Mouse (Mus musculus) heart, adult 8-10 months (tissue): ENCODE data around the gene Prima1. TPM values are rescaled to one million over a fixed set of nuclear protein-coding genes. Genes with fewer than 3 reads are reported as not detected.

Source experiments
- DNase-seq: peaks from one replicate; pipeline ENCODE4 v3.0.0; 2022; ENCODE audit warnings: low spot score
- total RNA-seq, 4 experiments: library from RNA; stranded (reverse); gene quantifications; 2 replicates each; pipeline ENCODE4 v1.2.4; 2022

Prima1 gene
- total RNA-seq, 4 experiments from 2014 or later, result 0.41 to 0.84 TPM; not detected in 2

DNA sequence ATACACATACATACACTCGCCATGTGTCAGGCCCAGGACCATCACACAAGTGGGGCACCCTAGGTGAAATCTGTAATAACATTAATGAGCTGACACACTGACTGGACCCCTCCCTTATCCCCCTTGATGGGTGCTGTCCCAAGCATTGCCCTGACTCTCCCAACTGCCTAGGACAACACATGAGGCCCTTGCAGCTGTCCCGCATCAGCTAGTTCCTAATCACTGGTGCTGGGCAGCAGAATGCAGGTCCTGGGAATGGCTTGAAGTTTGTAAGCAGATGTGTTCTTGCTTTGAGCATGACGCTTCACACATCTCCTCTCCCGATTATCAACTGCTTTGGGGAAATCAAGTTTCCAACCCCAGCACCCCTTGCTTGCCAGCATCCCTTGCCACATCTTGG is 15.8 kb downstream of the Prima1 start:
- DNase-seq, result no peak

DNA sequence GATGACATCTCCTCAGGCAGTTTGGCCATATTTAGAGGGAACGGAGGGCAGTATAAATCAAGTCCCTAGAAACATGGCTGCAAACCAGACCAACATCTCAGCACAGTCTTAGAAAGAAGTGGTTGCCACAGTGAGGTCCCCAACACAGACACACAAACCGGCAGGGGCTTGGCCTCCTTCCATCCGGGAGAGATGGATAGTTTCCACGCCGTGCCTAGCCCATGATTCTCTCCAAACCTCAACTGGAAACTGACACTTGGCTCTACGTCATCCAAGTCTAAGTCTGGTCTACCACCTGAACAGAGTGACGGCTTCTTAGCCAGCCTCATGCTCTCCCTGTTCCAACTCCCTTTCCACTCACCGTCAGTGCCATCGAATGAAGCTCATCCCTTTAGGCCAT is 18.3 kb downstream of the Prima1 start:
- DNase-seq, result no peak

DNA sequence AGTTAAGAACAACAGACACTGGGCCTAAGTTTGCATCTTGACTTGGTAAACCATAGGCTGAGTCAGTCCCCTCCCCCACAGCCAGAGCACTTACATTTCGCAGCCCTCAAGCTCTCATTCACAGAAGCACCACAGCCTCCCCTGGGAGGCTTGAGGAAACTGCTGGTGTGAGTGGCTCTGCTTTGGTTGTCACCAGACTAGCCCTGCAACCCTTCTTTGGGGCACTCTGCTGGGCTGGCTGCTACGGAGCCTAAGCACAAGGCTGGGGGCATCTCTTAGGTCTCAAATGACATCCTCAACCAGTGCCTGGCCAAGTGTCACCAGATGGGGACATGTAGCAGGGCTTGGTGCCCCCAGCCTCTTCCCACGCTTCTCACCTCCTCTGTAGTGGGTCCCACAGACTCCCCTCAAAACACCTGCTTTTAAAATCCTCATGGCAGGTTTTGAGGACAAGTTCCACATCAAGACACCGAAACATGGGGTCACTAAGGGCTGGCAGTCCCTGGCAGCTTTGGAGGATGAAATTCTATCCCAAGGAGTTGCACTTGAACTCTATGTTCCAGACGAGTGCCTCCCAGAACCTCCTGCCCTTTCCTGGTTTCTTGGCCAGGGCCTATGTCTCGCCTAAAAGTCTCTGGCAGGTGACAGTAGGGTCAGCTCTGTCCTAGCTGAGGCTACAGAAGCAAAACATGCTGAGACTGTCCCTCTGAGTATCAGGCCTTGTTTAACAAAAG is 25.9 kb downstream of the Prima1 start:
- DNase-seq, result no peak

DNA sequence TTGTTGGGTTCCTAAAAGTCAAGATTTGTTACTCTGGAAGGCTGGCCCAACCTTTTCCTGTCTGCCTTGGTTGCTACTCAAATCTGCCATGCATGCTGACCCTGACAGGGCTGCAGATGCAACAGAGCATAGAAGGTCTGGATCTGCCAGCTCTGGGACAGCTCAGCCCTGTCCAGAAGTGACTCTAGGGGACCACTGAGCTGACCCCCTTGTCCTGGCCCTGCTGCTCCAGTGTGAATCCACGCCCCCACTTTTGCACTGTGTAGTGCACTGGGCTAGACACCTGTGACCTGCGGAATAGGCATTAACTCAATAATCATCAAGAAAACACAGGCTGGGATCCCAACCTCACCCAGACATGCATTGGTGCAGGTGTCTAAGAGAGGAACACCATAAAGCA is 27.2 kb downstream of the Prima1 start:
- no peak for DNase-seq

DNA sequence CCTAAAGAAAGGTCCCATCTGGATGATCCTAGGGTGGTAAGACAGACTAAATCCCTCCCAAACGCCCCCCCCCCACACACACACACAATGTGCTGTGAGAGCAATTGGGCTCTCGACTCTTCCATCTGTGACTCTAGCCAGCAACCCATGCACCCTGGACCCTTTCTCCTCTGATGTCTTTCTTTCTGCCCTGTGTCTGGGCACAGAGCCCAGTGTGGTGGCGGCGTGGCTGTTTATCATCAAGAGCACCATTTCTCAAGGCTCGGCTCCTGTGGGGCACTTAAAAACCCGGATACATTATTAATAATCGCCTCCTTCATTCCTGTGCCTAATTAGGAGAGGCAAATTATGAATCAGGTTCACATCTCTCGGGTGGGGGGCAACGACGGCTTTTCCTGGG is 27.7 kb downstream of the Prima1 start:
- peak; percentile 4 for DNase-seq

DNA sequence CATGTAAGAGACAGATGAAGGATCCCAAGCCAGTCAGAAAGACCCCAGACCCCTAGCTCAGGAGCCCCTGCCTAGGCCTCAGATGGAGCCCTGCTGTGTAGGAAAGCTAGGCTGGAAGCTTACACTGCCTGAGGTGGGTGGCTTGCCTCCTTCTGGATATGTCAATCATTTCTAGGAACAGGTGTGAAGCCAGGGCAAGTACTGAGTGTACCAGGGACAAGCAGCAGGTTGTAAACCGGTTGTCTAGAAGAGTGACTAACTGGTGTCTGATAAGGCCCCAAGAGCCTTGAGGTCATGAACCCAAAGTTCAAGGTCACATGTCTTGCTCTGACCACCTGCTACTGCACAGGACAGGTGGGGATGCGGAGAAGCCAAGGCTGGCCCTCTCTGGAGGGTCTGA is 28.4 kb downstream of the Prima1 start:
- DNase-seq, result no peak

DNA sequence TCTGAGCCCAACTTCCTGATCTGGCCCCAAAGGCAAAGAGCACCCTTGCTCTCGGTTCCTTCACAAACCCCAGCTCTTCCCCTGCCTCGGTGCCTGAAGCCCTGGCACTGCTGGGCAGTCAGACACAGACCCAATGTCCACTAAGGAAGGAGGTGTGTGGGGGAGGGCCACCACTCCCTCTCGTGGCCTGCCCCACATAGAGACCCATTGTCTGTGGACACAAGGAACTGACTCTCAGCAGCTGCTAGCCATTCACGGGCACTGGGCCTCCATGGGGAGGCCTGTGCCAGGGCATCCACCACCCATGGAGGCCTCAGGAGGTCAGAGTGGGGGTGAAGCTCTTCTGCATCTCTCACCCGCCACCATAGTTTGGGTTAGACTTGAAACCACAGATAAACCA is 30.9 kb downstream of the Prima1 start:
- DNase-seq, result no peak

DNA sequence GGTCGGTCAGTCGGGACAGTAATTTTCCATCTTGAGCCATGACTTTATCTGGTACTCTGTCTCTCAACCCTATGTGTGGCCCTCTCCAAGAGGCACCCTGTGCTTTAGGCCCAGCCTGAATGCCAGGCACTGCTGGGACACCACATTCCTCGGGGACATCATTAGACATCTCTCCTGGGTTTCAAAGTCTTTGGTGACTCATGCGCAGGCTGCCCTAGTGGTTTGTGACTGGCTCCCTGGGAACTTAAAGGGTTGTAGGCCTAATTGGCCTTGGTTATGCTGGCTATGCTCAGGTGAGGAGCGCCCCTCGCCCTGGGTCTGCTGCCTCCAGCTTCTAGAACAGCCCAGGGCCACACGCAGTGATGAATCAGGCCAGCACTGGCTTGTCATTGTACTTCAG is 32.4 kb downstream of the Prima1 start:
- no peak for DNase-seq

DNA sequence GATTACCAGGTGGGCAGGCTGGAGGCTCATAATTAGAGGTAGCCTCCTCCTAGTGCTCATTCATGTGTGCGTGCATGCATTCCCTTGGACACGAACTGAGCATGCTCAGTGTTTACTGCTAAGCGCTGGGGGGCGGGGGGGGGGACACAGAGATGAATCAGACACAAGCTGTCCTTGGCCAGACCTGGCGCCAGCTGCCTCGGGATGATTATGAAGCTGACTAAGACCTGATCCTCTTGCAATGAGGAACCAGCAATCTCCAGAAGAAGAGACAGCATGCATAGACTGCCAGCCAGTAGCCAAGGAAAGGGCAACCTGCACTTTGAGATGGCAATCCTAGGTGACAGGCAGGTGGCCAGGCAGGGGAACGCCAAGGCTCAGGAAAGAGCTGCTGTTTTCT is 36.4 kb downstream of the Prima1 start:
- no peak for DNase-seq

DNA sequence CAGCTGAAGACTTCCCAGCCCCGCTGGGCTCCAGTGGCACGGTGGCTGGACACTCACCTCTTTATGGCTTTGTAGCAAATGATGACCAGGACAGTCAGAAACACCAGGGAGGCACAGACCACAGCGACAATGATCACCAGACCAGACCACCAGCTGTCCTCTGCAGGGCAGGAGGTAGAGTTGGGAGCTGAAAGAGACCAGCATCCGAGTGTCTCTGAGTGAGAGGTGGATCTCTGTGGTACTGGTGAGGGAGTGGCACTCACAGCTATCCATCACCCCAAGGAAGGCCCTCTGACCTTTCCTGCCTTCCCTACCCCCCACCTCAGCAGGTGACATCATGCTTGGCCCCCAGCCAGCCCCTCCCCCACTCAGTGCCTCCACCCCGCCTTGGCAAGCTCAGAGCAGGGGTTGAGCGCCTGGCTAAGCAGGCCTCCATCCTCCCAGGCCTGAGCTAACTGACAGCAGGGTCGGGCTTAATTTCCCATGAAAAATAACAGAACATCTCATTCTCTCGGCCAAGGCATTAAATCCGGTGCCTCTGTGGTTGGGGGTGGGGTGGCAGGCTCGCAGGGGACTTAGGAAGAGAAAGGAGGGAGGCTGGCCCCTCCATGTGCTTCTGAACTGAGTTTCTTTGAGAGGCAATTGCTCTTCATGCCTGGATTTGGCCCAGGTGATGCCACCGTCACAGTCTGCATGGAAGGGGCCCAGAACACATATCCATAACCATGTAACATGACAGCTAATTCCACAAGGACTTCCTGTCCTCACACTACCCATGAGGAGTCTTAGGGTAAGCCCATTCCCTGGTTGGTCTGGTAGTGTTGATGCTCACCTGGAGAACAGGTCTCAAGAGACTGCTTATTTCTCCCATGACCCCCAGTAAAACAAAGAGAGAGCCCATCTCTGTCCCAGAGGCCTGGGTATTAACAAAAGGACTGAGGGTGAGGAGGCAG is 39.1 kb downstream of the Prima1 start:
- no peak for DNase-seq

DNA sequence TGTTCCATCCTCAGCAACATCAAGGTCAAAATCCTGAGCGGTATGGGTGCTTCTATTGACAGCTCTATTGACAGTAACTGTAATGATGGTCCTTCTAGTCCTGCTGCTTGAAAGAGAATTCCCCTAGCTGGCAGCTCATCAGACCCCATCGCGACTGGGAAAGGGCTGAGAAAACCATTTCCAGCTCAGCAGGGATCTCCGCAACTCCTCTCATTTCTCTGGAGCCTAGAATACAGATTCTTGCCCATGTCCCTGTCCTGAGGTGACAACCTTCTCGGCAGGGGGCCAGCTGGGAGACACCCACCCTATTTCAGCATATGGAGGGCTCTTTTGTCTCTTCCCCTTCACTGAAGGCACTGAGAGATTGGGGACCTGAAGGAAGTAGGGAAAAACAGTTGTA is 49.0 kb downstream of the Prima1 start:
- DNase-seq, result no peak

DNA sequence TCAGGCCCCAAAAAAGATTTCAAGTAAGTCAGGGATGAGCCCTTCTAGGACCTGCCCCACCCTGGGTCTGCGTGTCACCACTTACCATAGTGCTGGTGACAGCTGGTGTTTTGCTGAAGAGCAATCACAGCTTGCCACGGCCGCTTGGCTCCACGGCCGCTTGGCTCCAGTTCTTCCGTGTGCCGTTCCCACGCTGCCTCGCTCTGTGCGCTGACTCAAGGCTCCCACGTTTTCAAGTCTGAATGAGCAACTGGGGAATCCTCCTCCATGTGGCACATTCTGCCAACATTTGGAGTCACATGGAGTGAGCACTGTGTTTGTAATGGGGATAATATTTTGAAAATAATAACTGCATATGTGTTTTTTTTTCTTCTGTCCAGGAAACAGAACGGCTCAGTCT is 52.2 kb downstream of the Prima1 start:
- DNase-seq, result peak; percentile 0

DNA sequence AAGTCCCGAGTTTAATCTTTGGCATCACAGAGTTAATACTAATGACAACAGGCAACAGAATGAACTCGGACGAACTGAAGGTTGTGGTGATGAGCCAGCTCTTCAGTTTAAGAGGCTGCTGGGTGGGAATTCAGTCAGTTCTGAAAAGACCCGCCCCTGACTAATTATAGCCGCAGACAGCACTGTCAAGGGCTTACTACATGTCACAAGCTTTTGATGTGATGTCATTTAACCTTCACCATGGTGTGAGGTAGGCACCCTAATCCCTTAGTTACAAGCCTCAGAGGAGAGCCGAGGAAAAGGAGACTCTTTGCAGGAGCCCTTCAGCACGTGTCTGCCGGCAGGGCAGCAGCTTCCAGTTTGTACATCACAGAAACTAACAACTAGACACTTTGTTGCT is 53.7 kb downstream of the Prima1 start:
- DNase-seq, result peak; percentile 13

DNA sequence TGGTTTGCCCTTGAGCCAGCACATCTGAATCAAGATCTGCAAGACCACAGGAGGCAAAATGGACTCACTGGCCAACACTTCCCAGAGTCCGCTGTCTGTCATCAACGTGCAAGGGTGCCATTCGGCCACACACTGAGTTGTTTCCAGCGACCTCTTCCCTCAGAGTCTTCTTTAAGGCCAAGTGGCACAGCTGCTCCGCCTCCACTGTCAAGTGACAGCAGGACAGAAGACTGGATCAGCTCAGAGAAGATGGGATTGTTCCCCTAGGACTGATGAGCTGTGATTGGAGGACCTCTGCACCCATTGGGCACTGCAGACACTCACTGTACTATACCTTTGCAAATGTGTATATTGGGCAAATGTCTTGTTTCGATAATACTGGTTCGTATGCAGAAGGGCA is 54.9 kb downstream of the Prima1 start:
- no peak for DNase-seq

DNA sequence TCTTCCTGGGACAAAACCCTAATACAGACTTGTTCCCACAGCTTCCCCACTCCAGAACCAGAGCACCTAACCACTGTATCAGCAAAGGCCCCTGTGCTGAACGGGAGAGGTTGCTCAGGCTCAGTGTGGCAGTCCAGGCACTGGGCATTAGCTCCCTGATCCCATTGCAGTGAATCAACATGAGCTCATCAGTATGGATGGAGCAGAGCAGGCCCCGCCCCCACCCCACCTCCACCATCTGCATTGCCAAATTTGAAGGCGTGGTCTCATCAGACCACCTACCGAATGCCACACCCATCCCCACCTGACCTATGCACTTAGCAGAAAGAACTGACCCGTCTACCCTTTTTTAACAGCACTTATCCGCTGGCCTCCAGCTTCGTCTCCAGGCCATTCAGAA is 58.9 kb downstream of the Prima1 start:
- no peak for DNase-seq

DNA sequence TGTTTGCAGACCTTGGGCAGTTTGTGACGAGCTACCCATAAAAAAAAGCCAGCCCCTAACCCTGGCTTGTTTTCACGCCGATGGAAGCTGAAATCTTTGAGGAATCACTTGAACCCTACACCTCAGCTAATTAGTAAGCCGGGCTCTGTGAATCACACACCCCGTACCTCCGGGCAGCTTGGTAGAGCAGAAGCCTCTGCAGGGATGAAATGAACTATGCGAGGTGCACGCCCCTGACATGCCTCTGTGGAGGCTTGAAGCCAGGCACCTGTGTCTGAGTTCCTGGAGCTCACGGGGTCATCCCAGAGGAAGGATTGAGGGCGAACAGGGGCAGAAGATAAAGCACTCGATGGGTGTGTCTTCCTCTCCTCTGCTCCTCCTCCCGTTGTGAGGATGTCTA is 73.1 kb downstream of the Prima1 start:
- no peak for DNase-seq

DNA sequence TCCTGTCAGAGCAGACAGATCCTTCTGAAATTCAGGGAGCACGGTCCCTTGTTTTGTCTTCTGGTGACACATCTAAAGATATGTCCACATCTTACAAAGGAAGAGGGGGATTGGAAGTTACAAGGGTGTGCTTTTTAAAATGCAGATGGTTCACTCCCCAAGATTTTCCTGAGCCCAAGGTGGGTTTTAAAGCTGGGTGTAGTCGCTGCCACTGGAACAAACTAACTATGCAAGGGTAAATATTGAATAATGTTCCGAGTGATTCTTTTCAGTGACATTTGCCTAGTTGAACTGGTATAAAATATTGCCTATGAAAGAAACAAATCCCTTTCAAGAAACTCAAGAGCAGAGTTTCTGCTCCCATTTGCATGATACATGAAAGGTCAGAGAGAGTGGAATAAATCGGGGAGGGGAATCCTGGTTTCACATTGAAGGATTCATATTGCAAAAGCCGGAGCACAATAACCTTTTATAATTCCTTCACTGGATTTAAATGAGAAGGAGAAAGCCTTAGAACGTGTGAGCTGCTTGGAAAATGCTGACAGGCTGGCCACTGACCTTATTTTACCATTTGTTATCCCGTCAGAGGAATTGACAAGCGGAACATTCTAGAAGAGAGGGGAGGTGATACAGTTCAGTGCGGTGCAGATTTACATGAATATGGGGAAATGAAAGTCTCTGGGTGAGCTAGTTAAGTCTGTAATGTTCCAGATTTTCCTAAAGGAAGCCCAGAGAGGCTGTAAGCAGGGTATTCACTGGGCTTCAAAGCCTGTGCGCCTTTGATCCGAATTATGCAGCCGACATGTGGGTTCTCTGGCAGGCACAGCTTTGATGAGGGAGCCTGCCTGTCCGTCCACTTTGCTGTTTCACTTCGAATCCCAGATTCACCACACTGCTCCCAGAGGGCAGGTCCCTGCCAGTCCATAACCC is 77.6 kb downstream of the Prima1 start:
- no peak for DNase-seq

DNA sequence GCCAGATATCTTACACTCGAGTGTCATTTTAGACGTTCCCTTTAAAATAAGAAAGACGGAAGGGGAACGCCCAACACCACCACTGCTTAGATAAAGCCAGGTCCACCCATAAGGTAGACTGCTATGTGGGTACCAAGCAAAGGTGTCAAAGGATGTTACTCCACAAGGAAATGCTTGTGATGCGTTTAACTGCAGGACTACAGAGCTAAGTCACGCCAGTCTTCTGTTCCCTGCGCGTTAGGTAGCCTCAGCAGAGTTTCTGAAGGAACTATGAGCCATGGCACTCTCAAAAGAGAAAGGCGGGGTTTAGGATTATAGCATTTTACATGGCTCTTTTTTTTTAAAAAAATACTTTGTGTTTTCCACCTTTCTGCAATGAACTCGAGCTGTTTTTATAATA is 78.4 kb downstream of the Prima1 start:
- DNase-seq, result no peak

DNA sequence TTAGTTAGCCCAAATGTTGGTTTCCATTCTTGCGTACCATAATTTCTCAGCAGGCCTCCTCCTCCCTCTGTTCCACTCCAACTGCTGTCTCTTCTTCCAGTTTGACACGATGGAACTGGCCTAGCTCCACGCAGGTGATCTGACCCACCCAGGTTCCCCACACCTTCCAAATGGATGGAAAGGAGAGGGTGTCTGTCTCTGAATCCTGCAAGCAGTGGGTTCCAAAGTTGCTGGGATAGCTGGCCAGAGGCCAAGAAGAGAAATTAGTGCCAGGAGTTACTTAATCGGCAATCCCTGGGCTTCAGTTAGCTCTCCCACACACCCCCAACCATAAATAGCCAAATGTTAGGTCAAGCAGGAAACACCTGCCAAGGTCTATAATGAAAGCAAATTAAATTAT is 81.2 kb downstream of the Prima1 start:
- DNase-seq, result no peak

DNA sequence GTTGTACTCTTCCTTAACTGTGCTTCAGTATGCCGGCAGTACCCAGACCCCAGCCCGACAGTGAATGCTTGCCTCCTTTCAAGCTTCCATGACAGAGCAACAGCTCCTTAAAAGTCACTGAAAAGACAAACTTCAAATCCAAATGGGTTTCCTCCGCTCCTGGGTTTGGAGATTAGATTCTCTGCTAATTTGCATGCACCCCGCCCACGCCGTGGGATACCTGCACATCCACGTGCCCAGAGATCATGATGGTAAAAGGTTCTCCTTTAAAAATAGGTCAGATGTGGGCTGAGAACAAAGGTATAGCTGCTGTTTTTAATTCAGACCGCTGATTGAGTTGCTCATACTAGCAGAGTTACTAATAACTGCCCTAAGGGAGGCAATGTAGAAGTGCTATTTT is 82.9 kb downstream of the Prima1 start:
- DNase-seq, result no peak

DNA sequence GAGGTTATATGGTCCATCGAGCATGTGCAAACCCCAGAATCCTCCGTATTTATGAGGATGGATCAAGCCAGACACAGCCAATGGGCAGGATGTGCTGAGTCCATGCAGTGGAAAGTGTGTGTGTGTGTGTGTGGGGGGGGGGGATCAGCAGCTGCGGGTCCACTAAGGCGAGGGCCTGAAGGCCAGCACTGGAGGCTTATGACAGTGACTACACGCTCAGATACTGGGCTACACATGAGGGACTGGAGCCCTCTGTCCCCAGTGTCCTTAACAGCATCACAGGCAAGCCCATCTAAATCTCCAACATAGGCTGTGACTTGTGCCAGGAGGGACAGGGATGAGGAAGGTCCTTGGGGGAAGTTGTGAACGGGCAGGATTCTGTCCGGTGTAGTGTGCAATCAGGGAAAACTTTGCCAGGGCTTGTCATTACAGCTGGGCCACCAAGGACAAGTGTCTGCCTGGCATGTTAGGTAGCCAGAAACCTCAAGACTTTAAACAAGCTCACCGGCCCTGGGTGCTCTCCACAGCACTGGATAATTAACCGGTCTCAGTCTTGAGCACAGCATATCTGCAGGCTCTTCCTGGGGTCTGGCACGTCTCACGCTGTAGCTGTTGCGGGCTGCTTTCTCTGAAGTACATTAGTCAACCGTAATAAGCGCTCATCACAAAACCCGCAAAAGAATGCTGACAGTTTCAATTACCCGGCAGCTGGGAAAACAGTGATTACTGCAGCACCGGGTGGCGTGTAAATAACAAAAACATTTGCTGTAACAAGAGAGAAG is 84.6 kb downstream of the Prima1 start:
- no peak for DNase-seq
